Mouse (Mus musculus) right cerebral cortex, postnatal 25 days (tissue): ENCODE measurements around the gene Hist3h2ba.
A peak's percentile ranks its signal among the peaks of the same experiment; 100 is the strongest.
"Not testable (repeated sequence)": the region's sequence is repeated elsewhere in the genome, so short reads cannot be mapped to it uniquely, and the experiment has no call there.

Source experiments
- DNase-seq: peaks from one replicate; pipeline ENCODE4 v3.0.0; 2022

The Hist3h2ba gene

GRCm38 (mm10) chr11:58939088-58939439 lies 9.7 kb upstream of the Hist3h2ba start:
- no peak for DNase-seq

- no peak for DNase-seq
These were observed 4.6 kb upstream of the Hist3h2ba start for GRCm38 (mm10) chr11:58944136-58944535.

- DNase-seq, result no peak
These were observed 1.4 kb upstream of the Hist3h2ba start for GRCm38 (mm10) chr11:58947306-58947705.

- peak; percentile 66 for DNase-seq
These were observed 757 bp upstream of the Hist3h2ba start for GRCm38 (mm10) chr11:58947798-58948528.

GRCm38 (mm10) chr11:58949480-58950431 lies 1.0 kb downstream of the Hist3h2ba start:
- DNase-seq, result peak; percentile 66

- DNase-seq, result no peak
These were observed 2.5 kb downstream of the Hist3h2ba start for GRCm38 (mm10) chr11:58951210-58951609.

- peak; percentile 40 for DNase-seq
These were observed 4.8 kb downstream of the Hist3h2ba start for GRCm38 (mm10) chr11:58953351-58954169.

GRCm38 (mm10) chr11:58954170-58954419 lies 5.4 kb downstream of the Hist3h2ba start:
- DNase-seq, result not testable (repeated sequence)

GRCm38 (mm10) chr11:58954420-58955142 lies 5.9 kb downstream of the Hist3h2ba start, which contains the start of the genes Hist3h2a and Trim17:
Hist3h2a (plus strand) TSS chr11:58954685.
Trim17 (plus strand) TSS chr11:58954685.
- DNase-seq, result peak; percentile 86

GRCm38 (mm10) chr11:58955143-58955867 lies 6.6 kb downstream of the Hist3h2ba start:
- DNase-seq, result peak; percentile 11

- DNase-seq, result no peak
These were observed 7.1 kb downstream of the Hist3h2ba start for GRCm38 (mm10) chr11:58955868-58956257.

- DNase-seq, result peak; percentile 57
These were observed 8.7 kb downstream of the Hist3h2ba start for GRCm38 (mm10) chr11:58957226-58957914.

- DNase-seq, result no peak
These were observed 9.8 kb downstream of the Hist3h2ba start for GRCm38 (mm10) chr11:58958536-58958935.

GRCm38 (mm10) chr11:58959186-58959825 lies 10.6 kb downstream of the Hist3h2ba start:
- no peak for DNase-seq

GRCm38 (mm10) chr11:58959921-58960465 lies 11.3 kb downstream of the Hist3h2ba start:
- peak; percentile 77 for DNase-seq

- DNase-seq, result no peak
These were observed 12.9 kb downstream of the Hist3h2ba start for GRCm38 (mm10) chr11:58961364-58962177.

- DNase-seq, result no peak
These were observed 14.8 kb downstream of the Hist3h2ba start for GRCm38 (mm10) chr11:58963543-58963942.

- DNase-seq, result no peak
These were observed 15.5 kb downstream of the Hist3h2ba start for GRCm38 (mm10) chr11:58964216-58964615.
